24 mouse cellular contexts compared by ENCODE assay signal in genomic region chr17:47757056-47757610, GRCm38 (mm10). TPM values are rescaled to one million over a fixed set of nuclear protein-coding genes. Genes with fewer than 3 reads are reported as not detected.
A peak's percentile ranks its signal among the peaks of the same experiment; 100 is the strongest.
DNase-seq lines count a peak whose midpoint lies in the region; ATAC-seq and TF ChIP-seq lines count a peak whose summit lies in the region.
"Had no signal": no experiment of that assay in that cellular context is flagged by ENCODE, and none has a peak within 500 bp of the region (broad histone marks: within the 10 kb centered on the region; RNA-seq: fewer than 3 reads in every experiment).

No protein-coding gene starts in this region.

- no peak for TF ChIP-seq CTCF in E14TG2a.4 (conservative IDR thresholded peaks at IDR 0.05; ENCODE audit: low read length)

- peak overlapping the region; percentile 74 for H3K27ac ChIP-seq in heart, embryonic 10.5 days
- H3K27ac ChIP-seq in heart, embryonic 16.5 days (ENCODE audit: low read length), result peak overlapping the region; percentile 68
- H3K27ac ChIP-seq in midbrain, embryonic 15.5 days, result no peak overlapping the region
- H3K27ac ChIP-seq: forebrain, embryonic 15.5 days; liver, embryonic 12.5 days; lung, embryonic 15.5 days had no signal

- intact Hi-C loops in heart, postnatal 36 days (cut with DNase I), result no loop called here

- H3K9me3 ChIP-seq in heart, embryonic 10.5 days, result no peaks in the 10 kb centered on the region
- no peaks in the 10 kb centered on the region for H3K9me3 ChIP-seq in E14TG2a.4 (ENCODE audit: low read length)
- no peaks in the 10 kb centered on the region for H3K9me3 ChIP-seq in heart, embryonic 16.5 days (replicated peaks; ENCODE audit: control insufficient read depth, low read length)
- H3K9me3 ChIP-seq in midbrain, embryonic 15.5 days, result no peaks in the 10 kb centered on the region
- H3K9me3 ChIP-seq: forebrain, embryonic 15.5 days; G1E; liver, embryonic 12.5 days; lung, embryonic 15.5 days had no signal

- H3K27me3 ChIP-seq in heart, embryonic 10.5 days (ENCODE audit: insufficient read depth, poor library complexity, severe bottlenecking), result no peaks in the 10 kb centered on the region
- H3K27me3 ChIP-seq in E14TG2a.4 (ENCODE audit: insufficient read depth, low read length), result no peaks in the 10 kb centered on the region
- H3K27me3 ChIP-seq in heart, embryonic 16.5 days (ENCODE audit: control insufficient read depth, insufficient read depth, low read length), result no peaks in the 10 kb centered on the region
- no peaks in the 10 kb centered on the region for H3K27me3 ChIP-seq in midbrain, embryonic 15.5 days (replicated peaks)
- H3K27me3 ChIP-seq: forebrain, embryonic 15.5 days; liver, embryonic 12.5 days; lung, embryonic 15.5 days had no signal

- DNase-seq in heart, embryonic 10.5 days (ENCODE audit: low spot score), result no peak
- no peak for DNase-seq in heart, postnatal 36 days
- peak; percentile 75 for DNase-seq in layer of hippocampus, adult 9-11 months
- no peak for DNase-seq in layer of hippocampus, postnatal 10 days (ENCODE audit: low spot score in 2 of 2)
- no peak for DNase-seq in ovary, postnatal 36 days (ENCODE audit: low spot score)
- DNase-seq: gastrocnemius, postnatal 10 days; kidney, adult 8-10 months; kidney, postnatal 25 days; right cerebral cortex, postnatal 25 days; thymus, postnatal 4 days had no signal

- H3K4me2 ChIP-seq in heart, embryonic 16.5 days (ENCODE audit: low read depth, low read length), result no peak overlapping the region
- no peak overlapping the region for H3K4me2 ChIP-seq in midbrain, embryonic 15.5 days
- H3K4me2 ChIP-seq: forebrain, embryonic 15.5 days; liver, embryonic 12.5 days; lung, embryonic 15.5 days had no signal

- no peak overlapping the region for H3K4me3 ChIP-seq in heart, embryonic 10.5 days
- 0 out of 2 replicates have a peak overlapping the region, but pooled peaks have one; percentile 20 for H3K4me3 ChIP-seq in E14TG2a.4 (replicated peaks; ENCODE audit: low read length)
- H3K4me3 ChIP-seq in heart, embryonic 16.5 days (ENCODE audit: low read length), result no peak overlapping the region
- no peak overlapping the region for H3K4me3 ChIP-seq in midbrain, embryonic 15.5 days
- H3K4me3 ChIP-seq: erythroblast, embryonic 14.5 days; forebrain, embryonic 15.5 days; liver, embryonic 12.5 days; lung, embryonic 15.5 days had no signal

- no peak for ATAC-seq in heart, embryonic 16.5 days (replicated peaks; ENCODE audit: extremely low read depth, insufficient read depth, low FRiP score)
- ATAC-seq in midbrain, embryonic 15.5 days (replicated peaks), result no peak
- ATAC-seq: forebrain, embryonic 15.5 days; inflammation-experienced regulatory T-cells, adult 6 months; liver, embryonic 12.5 days had no signal

- 76% methylated on average over 7 of the region's 7 CpGs for WGBS in heart, embryonic 10.5 days
- 68% methylated on average over 7 of the region's 7 CpGs for WGBS in heart, embryonic 16.5 days
- WGBS in midbrain, embryonic 15.5 days, result 91% methylated on average over 7 of the region's 7 CpGs

- 0 out of 2 replicates have a peak, but pooled peaks cover under 1% of the 10 kb centered on the region for H3K36me3 ChIP-seq in heart, embryonic 10.5 days
- H3K36me3 ChIP-seq in E14TG2a.4 (ENCODE audit: insufficient read depth, low read length), result peaks cover 39% of the 10 kb centered on the region
- H3K36me3 ChIP-seq in heart, embryonic 16.5 days (ENCODE audit: control insufficient read depth, insufficient read depth), result no peaks in the 10 kb centered on the region; the same call in 1 of the 2 replicates
- H3K36me3 ChIP-seq in midbrain, embryonic 15.5 days (replicated peaks), result no peaks in the 10 kb centered on the region
- H3K36me3 ChIP-seq: forebrain, embryonic 15.5 days; liver, embryonic 12.5 days; lung, embryonic 15.5 days had no signal

- 0 out of 2 replicates have a peak overlapping the region, but pooled peaks have one; percentile 5 for H3K9ac ChIP-seq in heart, embryonic 16.5 days (ENCODE audit: low read length)
- H3K9ac ChIP-seq in midbrain, embryonic 15.5 days, result no peak overlapping the region
- H3K9ac ChIP-seq: forebrain, embryonic 15.5 days; liver, embryonic 12.5 days; lung, embryonic 15.5 days had no signal

- H3K4me1 ChIP-seq in heart, embryonic 10.5 days, result peaks cover 68% of the 10 kb centered on the region
- peaks cover 84% of the 10 kb centered on the region for H3K4me1 ChIP-seq in E14TG2a.4 (replicated peaks; ENCODE audit: low read depth, low read length)
- peaks cover 35% of the 10 kb centered on the region for H3K4me1 ChIP-seq in heart, embryonic 16.5 days (ENCODE audit: control insufficient read depth, insufficient read depth, low read length)
- no peaks in the 10 kb centered on the region for H3K4me1 ChIP-seq in midbrain, embryonic 15.5 days
- H3K4me1 ChIP-seq: forebrain, embryonic 15.5 days had no signal

RNA-seq across cellular contexts. Expression of gene Tfeb, which starts 20.3 kb away (rescaled TPM):
- polyA plus RNA-seq in heart, embryonic 10.5 days (2016; fragmentation: Nextera tagmentation; extraction: Ambion mirVana), result 15.3 and 19.3 TPM in 2 replicates
- 10 to 100 TPM; 39.9 to 44.8 TPM for total RNA-seq in heart, postnatal 36 days (2021)
- 10 to 100 TPM in 1 of 2 experiments, 1 to 10 TPM in 1; 8.4 to 12.7 TPM for total RNA-seq in layer of hippocampus, postnatal 10 days (2021)
- 25.7 and 28.9 TPM in 2 replicates for polyA plus RNA-seq in heart, embryonic 16.5 days (2015; fragmentation: Nextera tagmentation; extraction: Ambion mirVana)
- polyA plus RNA-seq in midbrain, embryonic 15.5 days (2015; fragmentation: Nextera tagmentation; extraction: Ambion mirVana), result 3.2 and 3.8 TPM in 2 replicates

RNA-seq across cellular contexts. Expression of gene Pgc, which starts 30.5 kb away (rescaled TPM):
- 0.49 and 0.67 TPM in 2 replicates for polyA plus RNA-seq in heart, embryonic 10.5 days (2016; fragmentation: Nextera tagmentation; extraction: Ambion mirVana)
- total RNA-seq in heart, postnatal 36 days (2021), result not detected
- total RNA-seq in layer of hippocampus, postnatal 10 days (2021), result not detected
- polyA plus RNA-seq in heart, embryonic 16.5 days (2015; fragmentation: Nextera tagmentation; extraction: Ambion mirVana), result 0.56 and 1.7 TPM in 2 replicates
- polyA plus RNA-seq in midbrain, embryonic 15.5 days (2015; fragmentation: Nextera tagmentation; extraction: Ambion mirVana), result not detected in 2 replicates
- total RNA-seq: adrenal gland, postnatal 4 days; G1E; gastrocnemius, postnatal 10 days; left cerebral cortex, adult 18-20 months had no signal
- polyA plus RNA-seq: erythroblast, embryonic 14.5 days; forebrain, embryonic 15.5 days; G1E; hindbrain, embryonic 11.5 days; inflammation-experienced regulatory T-cells, adult 6 months; limb, embryonic 11.5 days; liver, embryonic 12.5 days; neural tube, embryonic 14.5 days had no signal
